Mouse (Mus musculus) MEL (cell line): ENCODE data around the gene Magi3. TPM values are rescaled to one million over a fixed set of nuclear protein-coding genes. Genes with fewer than 3 reads are reported as not detected.

Experiments
- DNase-seq: peaks from one replicate; pipeline ENCODE4 v3.0.0; 2011; ENCODE audit warnings: low read depth, low spot score
- H3K27ac ChIP-seq: 2 replicates; pipeline ENCODE4 v1.5.1; 2012; ENCODE audit warnings: low read depth, mild to moderate bottlenecking, control low read depth, low read length, moderate library complexity; ENCODE audit not compliant: control insufficient read depth
- H3K27me3 ChIP-seq, 2 experiments: fragments of 150-350 bp in 1 of 2; sonication (generic) in 1 of 2; 2 replicates each; pipeline ENCODE4 v1.6.1; 2012; ENCODE audit warnings: low read length in 2 of 2, mild to moderate bottlenecking in 2 of 2, improper control_type of control experiment in 1 of 2, moderate library complexity in 1 of 2; ENCODE audit not compliant: insufficient read depth in 2 of 2, control insufficient read depth in 1 of 2
- H3K36me3 ChIP-seq, 2 experiments: 2 replicates each; pipeline ENCODE4 v1.6.1; 2012 to 2014; ENCODE audit warnings: low read length in 2 of 2, improper control_type of control experiment in 1 of 2, inconsistent platforms in 1 of 2, mild to moderate bottlenecking in 1 of 2; ENCODE audit not compliant: insufficient read depth in 2 of 2, control insufficient read depth in 1 of 2
- H3K4me1 ChIP-seq, 2 experiments: fragments of 150-350 bp in 1 of 2; sonication (generic) in 1 of 2; 2 replicates each; pipeline ENCODE4 v1.6.1; 2012; ENCODE audit warnings: low read length in 2 of 2, improper control_type of control experiment in 1 of 2, mild to moderate bottlenecking in 1 of 2; ENCODE audit not compliant: insufficient read depth in 2 of 2, control insufficient read depth in 1 of 2
- H3K4me3 ChIP-seq, 2 experiments: fragments of 150-350 bp in 1 of 2; sonication (generic) in 1 of 2; 2 replicates each; pipeline ENCODE4 v1.5.1; 2012; ENCODE audit warnings: low read depth in 2 of 2, low read length in 2 of 2, mild to moderate bottlenecking in 2 of 2, moderate library complexity in 2 of 2, control low read depth in 1 of 2, improper control_type of control experiment in 1 of 2; ENCODE audit not compliant: control insufficient read depth in 1 of 2, insufficient read depth in 1 of 2
- H3K79me2 ChIP-seq: 2 replicates; pipeline ENCODE4 v1.6.1; 2012; ENCODE audit warnings: mild to moderate bottlenecking, low read length, moderate library complexity; ENCODE audit not compliant: control insufficient read depth, poor library complexity, insufficient read depth
- H3K9ac ChIP-seq: 2 replicates; pipeline ENCODE4 v1.6.1; 2012; ENCODE audit warnings: low read depth, mild to moderate bottlenecking, control low read depth, low read length, moderate library complexity; ENCODE audit not compliant: control insufficient read depth, poor library complexity, severe bottlenecking
- H3K9me3 ChIP-seq: fragments of 150-350 bp; sonication (generic); replicated peaks from 2 replicates; pipeline ENCODE4 v1.6.1; 2012; ENCODE audit warnings: mild to moderate bottlenecking, low read length, improper control_type of control experiment, moderate library complexity; ENCODE audit not compliant: insufficient read depth
- CTCF ChIP-seq, 3 experiments: IDR thresholded peaks in 2 of 3; conservative IDR thresholded peaks in 1 of 3; 2 replicates each; pipeline ENCODE4 v1.5.1; 2011 to 2012; ENCODE audit warnings: low read length in 3 of 3, low read depth in 2 of 3, mild to moderate bottlenecking in 2 of 3, improper control_type of control experiment in 1 of 3, inconsistent platforms in 1 of 3, mixed read lengths in 1 of 3, moderate library complexity in 1 of 3; ENCODE audit not compliant: control insufficient read depth in 1 of 3, insufficient read depth in 1 of 3, poor library complexity in 1 of 3, severe bottlenecking in 1 of 3
- ETS1 ChIP-seq: IDR thresholded peaks from 2 replicates; pipeline ENCODE4 v1.6.1; 2012; ENCODE audit warnings: low read depth, mild to moderate bottlenecking, inconsistent platforms, low read length, improper control_type of control experiment, moderate library complexity
- GATA1 ChIP-seq: IDR thresholded peaks from 2 replicates; pipeline ENCODE4 v1.6.1; 2011; ENCODE audit warnings: low read depth, low read length, improper control_type of control experiment
- KAT2A ChIP-seq: conservative IDR thresholded peaks from 2 replicates; pipeline ENCODE4 v1.6.1; 2012; ENCODE audit warnings: low read depth, low read length, improper control_type of control experiment, inconsistent platforms
- MAX ChIP-seq: IDR thresholded peaks from 2 replicates; pipeline ENCODE4 v1.6.1; 2011; ENCODE audit warnings: low read length, improper control_type of control experiment
- MEF2A ChIP-seq: IDR thresholded peaks from 2 replicates; pipeline ENCODE4 v1.6.1; 2014; ENCODE audit warnings: low read depth, mild to moderate bottlenecking, inconsistent platforms, low read length, improper control_type of control experiment; ENCODE audit not compliant: poor library complexity, insufficient replicate concordance, severe bottlenecking; ENCODE audit errors: extremely low read depth
- MYB ChIP-seq: IDR thresholded peaks from 2 replicates; pipeline ENCODE4 v1.6.1; 2011; ENCODE audit warnings: mild to moderate bottlenecking, low read depth, low read length, improper control_type of control experiment
- MYC ChIP-seq: IDR thresholded peaks from 2 replicates; pipeline ENCODE4 v1.6.1; 2011; ENCODE audit warnings: low read depth, mild to moderate bottlenecking, low read length, improper control_type of control experiment, moderate library complexity
- SIN3A ChIP-seq: IDR thresholded peaks from 2 replicates; pipeline ENCODE4 v1.6.1; 2012; ENCODE audit warnings: low read length, improper control_type of control experiment, inconsistent platforms
- SMC3 ChIP-seq: IDR thresholded peaks from 2 replicates; pipeline ENCODE4 v1.6.1; 2011; ENCODE audit warnings: low read depth, low read length, improper control_type of control experiment
- TAL1 ChIP-seq: IDR thresholded peaks from 2 replicates; pipeline ENCODE4 v1.6.1; 2012; ENCODE audit warnings: mild to moderate bottlenecking, inconsistent platforms, low read length, moderate library complexity, mixed read lengths
- TCF12 ChIP-seq: IDR thresholded peaks from 2 replicates; pipeline ENCODE4 v1.6.1; 2014; ENCODE audit warnings: low read depth, mild to moderate bottlenecking, inconsistent platforms, low read length, improper control_type of control experiment, moderate library complexity
- UBTF ChIP-seq: IDR thresholded peaks from 2 replicates; pipeline ENCODE4 v1.6.1; 2012; ENCODE audit warnings: low read depth, mild to moderate bottlenecking, inconsistent platforms, low read length, improper control_type of control experiment, moderate library complexity, borderline replicate concordance; ENCODE audit not compliant: insufficient read depth
- USF1 ChIP-seq: IDR thresholded peaks from 2 replicates; pipeline ENCODE4 v1.6.1; 2014; ENCODE audit warnings: low read depth, mild to moderate bottlenecking, inconsistent platforms, low read length, improper control_type of control experiment, moderate library complexity
- USF2 ChIP-seq, 2 experiments: IDR thresholded peaks; 2 replicates each; pipeline ENCODE4 v1.6.1; 2011 to 2012; ENCODE audit warnings: improper control_type of control experiment in 2 of 2, low read length in 2 of 2, borderline replicate concordance in 1 of 2, inconsistent platforms in 1 of 2, low read depth in 1 of 2, mild to moderate bottlenecking in 1 of 2; ENCODE audit not compliant: insufficient read depth in 1 of 2
- ZKSCAN1 ChIP-seq: IDR thresholded peaks from 2 replicates; pipeline ENCODE4 v1.6.1; 2012; ENCODE audit warnings: low read depth, mild to moderate bottlenecking, inconsistent platforms, low read length, improper control_type of control experiment, moderate library complexity
- polyA plus RNA-seq, 2 experiments: library from polyadenylated mRNA; stranded (reverse) in 1 of 2; unstranded in 1 of 2; fragments of >175 nt in 1 of 2; fragments of >200 nt in 1 of 2; gene quantifications; 2 replicates each; pipeline versions ENCODE4 v1.2.1 to v1.2.4; 2012; ENCODE audit warnings: low replicate concordance in 2 of 2, low read depth in 1 of 2; ENCODE audit not compliant: insufficient read length in 2 of 2, insufficient read depth in 1 of 2, missing spikeins in 1 of 2
- total RNA-seq: library from RNA; depleted of rRNA; stranded (reverse); fragments of 300-350 nt; gene quantifications from 2 replicates; pipeline ENCODE4 v1.2.3, GENCODE M21; 2012

Gene Magi3
- total and polyA plus RNA-seq, 3 experiments: 0.04 to 0.18 TPM; not detected in 1

- Histone ChIP-seq H3K4me1 (no peaks in the 10 kb centered on the region), H3K79me2 (no peaks in the 10 kb centered on the region), H3K27me3 (no peaks in the 10 kb centered on the region; a peak in 2 of 4 replicates), H3K9me3 (no peaks in the 10 kb centered on the region), H3K36me3 (no peaks in the 10 kb centered on the region), H3K27ac (no peak overlapping the region), H3K4me3 (no peak overlapping the region), H3K9ac (no peak overlapping the region)
- DNase-seq: no peak
- no peak for TF ChIP-seq CTCF (IDR thresholded peaks at IDR 0.05 in 2 of 3, conservative IDR thresholded peaks at IDR 0.05 in 1 of 3; ENCODE audit: control insufficient read depth in 1 of 3, insufficient read depth in 1 of 3, low read depth in 2 of 3, low read length in 3 of 3, poor library complexity in 1 of 3, severe bottlenecking in 1 of 3)
- no peak for TF ChIP-seq SMC3
- no peak for TF ChIP-seq KAT2A
- TF ChIP-seq MAX: no peak
- no peak for TF ChIP-seq MEF2A
- TF ChIP-seq GATA1: no peak
- no peak for TF ChIP-seq MYB
- no peak for TF ChIP-seq TCF12
- TF ChIP-seq TAL1: no peak
- TF ChIP-seq MYC: no peak
These were observed 1.2 kb downstream of the Magi3 start for GRCm38 (mm10) chr3:104218926-104219325.

- Histone ChIP-seq H3K9ac (no peak overlapping the region), H3K79me2 (no peaks in the 10 kb centered on the region), H3K36me3 (no peaks in the 10 kb centered on the region), H3K27ac (no peak overlapping the region), H3K27me3 (peaks cover 1 to 12% of the 10 kb centered on the region in 2 experiments), H3K9me3 (no peaks in the 10 kb centered on the region), H3K4me3 (no peak overlapping the region), H3K4me1 (no peaks in the 10 kb centered on the region)
- TF ChIP-seq USF2 (IDR thresholded peaks at IDR 0.05; ENCODE audit: borderline replicate concordance in 1 of 2, insufficient read depth in 1 of 2, low read depth in 1 of 2, low read length in 2 of 2) (no peak), ETS1 (no peak), ZKSCAN1 (no peak), MYC (no peak), SIN3A (no peak), USF1 (no peak)
- no peak for DNase-seq
These were observed 30.4 kb downstream of the Magi3 start for GRCm38 (mm10) chr3:104189823-104190222.

DNA sequence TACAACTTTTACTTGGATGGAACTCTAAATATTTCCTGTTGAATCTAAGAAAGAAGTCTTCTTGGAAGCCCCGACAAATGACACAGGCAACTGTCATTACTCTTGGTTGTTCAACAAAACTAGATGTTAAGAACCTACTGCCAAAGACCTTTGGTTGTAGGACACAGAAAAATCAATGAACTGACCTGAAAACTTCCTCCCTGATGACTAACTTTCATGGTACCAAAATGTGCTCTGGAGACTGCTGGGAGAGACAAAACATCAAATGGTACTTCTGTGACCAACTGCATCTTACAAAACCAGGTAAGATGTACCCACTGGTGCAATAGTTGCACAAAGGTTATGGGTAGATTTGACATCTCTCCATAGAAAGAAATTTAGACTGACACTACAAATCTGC lies 30.9 kb downstream of the Magi3 start:
- Histone ChIP-seq H3K79me2 (no peaks in the 10 kb centered on the region), H3K36me3 (no peaks in the 10 kb centered on the region), H3K9ac (no peak overlapping the region), H3K27ac (no peak overlapping the region), H3K27me3 (peaks cover 1 to 12% of the 10 kb centered on the region in 2 experiments), H3K9me3 (no peaks in the 10 kb centered on the region), H3K4me1 (no peaks in the 10 kb centered on the region), H3K4me3 (no peak overlapping the region)
- TF ChIP-seq UBTF: no peak
- DNase-seq: no peak
